Mouse (Mus musculus): Measurements from ENCODE around the gene Lmtk3.

Gene Lmtk3

DNA sequence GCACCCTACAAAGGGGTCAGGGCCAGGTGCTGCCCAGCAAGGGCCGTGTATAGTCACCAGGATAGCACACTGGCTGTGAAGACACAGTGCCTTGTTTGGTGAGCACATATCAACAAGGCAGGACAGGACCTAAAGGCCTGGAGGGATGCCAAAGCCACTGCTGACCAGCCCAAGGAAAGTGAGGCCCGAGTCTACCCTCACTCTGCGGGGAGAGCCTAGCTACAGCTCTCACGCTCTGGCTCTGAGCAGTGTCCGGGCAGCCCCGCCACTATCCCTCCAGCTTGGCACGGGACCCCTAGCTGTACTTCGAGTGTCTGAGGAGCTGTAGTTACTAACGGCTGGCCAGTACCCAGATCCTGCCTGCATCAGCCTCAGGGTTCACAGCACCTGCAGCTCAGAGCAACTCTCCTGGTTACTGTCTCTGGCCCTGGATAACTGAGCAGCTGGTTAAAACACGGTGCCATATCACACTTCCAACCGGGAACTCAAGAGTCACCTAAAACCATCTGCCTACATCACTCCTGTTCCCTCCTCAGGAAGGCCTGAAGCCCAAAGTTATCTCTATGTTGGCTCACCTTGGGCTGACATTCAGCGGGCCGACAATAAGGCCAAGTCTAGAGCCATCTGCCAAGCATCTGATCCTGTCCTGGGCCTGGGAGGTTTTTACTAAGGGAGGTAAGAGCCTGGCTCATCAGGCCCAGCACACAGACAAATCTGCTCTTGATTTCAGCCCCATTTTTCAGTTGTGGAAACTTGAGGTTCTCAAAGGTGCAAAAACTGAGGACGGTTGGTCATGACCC is 25.9 kb downstream of the Lmtk3 start:
- peak; percentile 32 for DNase-seq (ENCODE audit: low spot score)

DNA sequence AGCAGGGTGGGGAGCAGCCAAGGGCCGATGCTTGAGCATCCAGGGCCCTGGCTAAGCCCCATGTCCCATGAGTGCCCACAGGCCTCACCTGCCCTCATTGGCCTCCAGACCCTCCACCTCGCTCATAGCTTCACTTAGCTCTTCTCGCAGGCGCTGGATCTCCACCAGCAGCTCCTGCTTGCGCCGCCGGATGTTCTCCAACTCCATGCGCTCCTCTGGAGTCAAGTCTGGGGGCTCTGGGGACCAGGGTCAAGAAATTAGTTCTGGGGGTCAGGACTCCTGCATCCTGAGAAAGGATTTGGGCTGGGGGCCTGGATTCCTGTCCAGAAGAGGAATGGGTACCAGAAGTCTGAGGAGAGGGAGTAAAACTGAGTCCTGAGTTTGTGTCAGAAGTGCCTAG is 29.4 kb downstream of the Lmtk3 start:
- DNase-seq (ENCODE audit: low spot score), result no peak

DNA sequence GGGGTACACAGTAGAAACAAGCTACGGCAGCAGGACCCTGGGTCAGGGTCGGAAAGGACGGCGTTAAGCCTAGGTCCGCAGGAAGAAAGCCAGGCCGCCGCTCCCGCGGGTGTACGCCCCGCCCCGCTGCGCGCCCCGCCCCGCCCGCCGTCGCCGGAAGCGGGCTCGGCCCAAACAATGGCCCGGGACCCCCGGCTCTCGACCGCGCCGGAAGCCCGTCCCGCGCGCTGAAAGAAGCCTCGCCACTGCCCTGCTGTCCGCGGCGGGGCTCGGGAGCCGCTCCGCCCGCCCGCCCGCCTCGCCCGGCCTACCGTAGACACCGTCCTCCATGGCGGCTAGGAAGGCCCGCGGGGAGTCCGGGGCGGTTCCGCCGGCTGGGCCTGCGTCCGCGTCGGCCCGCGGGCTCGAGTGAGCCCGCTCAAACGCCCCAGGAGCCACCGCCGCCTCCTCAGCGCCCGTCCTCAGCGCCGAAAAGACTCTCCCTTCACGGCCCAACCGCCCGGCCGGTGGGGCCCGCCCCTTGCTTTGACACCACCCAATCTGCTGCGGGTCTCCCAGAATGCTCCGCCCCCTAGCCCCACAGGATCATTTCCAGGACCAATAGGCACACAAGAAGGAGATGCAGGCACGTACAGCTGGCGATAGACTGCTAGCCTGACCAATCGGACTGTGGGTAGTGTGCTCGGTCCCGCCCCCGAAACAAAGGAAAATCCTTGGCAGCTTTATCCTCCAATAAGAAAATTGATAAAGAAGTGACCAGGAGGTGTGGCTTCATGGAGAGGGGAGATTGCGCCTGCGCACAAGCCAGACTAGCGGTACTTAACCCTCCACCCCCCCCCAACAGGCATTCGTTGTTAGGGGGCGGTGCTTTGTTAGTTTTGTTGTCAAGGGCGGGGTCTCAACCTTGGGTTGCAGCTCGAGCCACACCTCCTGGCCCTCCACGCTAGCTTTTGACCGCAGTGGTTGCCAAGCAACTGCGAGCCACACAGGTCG is 30.5 kb downstream of the Lmtk3 start, which contains the start of gene Cyth2:
Gene Cyth2 (minus strand): TSS at position 795 of the 993 bp plus-strand sequence.
- peak; percentile 98 for DNase-seq (ENCODE audit: low spot score)

DNA sequence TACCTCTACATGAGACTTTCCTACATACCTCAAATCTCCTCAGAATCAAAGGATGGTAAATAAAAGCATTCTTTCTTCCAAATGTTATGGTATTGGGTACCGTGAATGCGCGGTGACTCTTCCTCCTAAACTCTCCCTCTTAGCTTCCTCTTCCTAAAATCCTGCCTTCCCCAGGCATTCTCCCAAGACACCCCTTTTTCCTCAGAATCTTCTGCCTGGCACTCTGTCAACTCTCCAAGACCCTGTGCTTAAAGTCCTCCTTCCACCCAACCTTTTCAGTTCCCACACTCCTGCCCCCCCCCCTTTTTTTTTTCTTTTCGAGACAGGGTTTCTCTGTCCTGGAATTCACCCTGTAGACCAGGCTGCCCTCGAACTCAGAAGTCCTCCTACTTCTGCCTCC is 31.3 kb downstream of the Lmtk3 start:
- DNase-seq (ENCODE audit: low spot score), result no peak

DNA sequence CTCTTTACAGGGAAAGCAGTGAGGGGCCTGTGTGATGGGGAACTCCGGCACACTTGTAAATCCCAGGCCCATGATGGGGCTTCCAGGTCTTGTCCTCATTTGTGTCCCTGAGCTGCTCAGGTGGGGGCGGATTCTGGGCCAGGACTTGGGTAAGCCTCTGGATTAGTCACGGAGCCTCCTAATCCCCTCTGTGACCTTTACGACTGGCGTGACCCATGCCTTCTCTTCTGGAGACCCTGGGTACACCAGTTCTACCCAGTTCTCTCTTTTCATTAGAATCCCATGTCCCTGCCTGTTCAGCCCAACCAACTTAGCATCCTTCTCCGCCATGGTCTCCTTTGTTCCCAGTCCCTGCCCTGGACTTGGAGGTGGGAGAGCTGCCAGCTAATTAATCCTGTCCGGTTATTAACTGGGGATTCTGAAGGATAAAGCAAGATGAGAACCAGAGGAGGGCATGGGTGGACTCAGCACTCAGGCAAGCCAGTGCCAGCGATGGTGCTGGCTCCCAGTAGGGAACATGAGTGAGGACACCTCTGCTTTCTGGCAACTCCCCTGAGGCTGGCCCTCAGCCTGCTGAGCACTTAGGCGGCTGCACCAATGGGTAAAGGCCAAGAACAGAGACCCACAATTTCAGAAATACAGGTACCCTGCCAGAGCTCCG is 31.9 kb downstream of the Lmtk3 start:
- no peak for DNase-seq (ENCODE audit: low spot score)

DNA sequence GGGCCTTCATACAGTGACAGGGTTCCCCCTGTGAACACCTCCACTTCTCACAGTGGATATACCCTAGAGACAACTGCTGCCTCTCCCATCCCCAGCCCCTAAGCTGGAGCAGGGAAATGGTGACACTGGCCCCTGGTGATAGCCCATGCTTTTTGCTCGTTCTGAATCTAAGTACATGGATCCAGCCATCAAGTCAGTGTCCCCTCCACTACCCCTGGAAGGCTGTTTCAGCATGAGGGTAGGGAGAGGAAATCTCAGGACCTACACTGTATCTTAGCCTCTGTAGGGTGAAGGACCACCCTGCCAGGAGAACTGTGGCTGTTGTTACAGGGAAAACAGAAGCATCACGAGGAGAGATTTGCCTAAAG is 32.4 kb downstream of the Lmtk3 start:
- DNase-seq (ENCODE audit: low spot score), result no peak

DNA sequence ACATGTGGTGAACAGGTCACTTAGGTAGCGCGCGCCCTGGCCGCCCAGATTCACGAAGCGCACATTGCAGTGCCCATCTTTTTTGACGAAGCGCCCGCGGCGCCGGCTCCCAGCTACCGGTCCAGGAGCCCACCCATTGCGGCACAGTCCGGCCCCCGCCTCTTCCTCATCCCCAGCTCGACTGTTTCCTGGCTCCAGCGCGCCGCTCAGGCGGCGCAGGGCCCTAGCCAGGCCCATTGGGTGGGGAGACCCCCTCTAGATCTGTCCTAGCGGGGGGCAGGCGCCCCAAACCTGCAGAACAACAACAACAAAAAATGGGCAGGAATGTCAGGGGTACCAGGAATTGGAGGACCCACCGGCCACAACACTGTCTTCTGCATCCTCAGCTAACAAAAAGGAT is 36.3 kb downstream of the Lmtk3 start:
- no peak for DNase-seq (ENCODE audit: low spot score)

DNA sequence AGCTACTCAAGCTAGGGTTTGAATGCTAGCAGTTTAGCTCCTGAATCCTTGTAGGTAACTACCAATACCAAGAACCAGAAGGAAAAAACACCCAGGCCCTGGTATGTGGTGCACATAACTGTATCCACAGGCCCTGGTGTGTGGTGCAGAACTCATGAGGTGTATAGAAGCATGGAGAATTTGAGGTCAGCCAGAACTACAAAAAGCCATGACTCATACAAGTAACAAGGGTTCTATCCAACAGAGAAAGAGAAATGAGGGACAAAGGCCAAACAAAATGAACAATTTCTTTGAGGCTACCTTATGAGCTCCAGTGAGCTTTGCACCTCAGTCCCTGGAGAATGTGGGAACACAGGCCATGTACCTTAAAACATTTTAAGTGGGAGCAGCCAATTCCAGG is 37.4 kb downstream of the Lmtk3 start:
- DNase-seq (ENCODE audit: low spot score), result no peak

DNA sequence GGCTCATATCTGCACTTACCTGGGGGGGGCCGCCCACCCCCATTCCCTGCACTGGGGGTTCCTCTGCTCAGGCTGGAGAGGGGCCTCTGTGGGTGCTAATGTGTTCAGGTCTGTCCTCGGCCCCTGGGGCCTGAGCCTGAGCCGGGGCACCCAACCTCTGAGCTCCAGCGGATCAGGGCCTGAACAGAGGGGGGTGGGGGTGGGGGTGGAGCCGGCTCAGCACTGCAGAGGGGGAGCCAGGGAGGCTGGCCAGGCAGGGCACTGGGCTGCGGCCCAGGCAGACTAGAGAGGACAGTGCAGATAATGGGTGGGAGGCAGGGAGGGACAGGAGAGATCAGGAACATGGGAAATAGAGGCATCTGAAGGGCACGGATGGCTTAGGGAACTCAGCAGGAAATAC is 41.1 kb downstream of the Lmtk3 start, which contains the start of gene Kcnj14:
Gene Kcnj14 (minus strand): TSS at position 185 of the 400 bp plus-strand sequence.
- no peak for DNase-seq (ENCODE audit: low spot score)

DNA sequence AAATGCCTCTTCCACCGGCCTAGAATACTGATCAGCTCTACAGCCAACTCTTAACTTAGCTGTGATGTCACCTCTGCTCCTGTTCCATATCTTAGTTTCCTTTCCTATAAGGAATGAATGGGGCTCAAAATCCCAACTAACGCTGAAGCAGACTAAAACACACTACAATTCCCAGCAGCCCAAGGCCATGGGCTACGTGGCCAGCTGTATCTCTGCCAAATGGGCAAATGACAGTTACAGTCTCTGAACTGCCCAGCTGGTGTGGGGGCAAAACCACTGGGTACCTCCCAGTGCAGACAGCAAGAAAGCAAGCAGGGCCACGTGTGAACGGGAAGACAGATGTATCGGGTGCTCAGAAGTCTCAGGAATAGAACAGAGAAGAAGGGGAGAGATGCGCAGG is 43.1 kb downstream of the Lmtk3 start:
- no peak for DNase-seq (ENCODE audit: low spot score)

DNA sequence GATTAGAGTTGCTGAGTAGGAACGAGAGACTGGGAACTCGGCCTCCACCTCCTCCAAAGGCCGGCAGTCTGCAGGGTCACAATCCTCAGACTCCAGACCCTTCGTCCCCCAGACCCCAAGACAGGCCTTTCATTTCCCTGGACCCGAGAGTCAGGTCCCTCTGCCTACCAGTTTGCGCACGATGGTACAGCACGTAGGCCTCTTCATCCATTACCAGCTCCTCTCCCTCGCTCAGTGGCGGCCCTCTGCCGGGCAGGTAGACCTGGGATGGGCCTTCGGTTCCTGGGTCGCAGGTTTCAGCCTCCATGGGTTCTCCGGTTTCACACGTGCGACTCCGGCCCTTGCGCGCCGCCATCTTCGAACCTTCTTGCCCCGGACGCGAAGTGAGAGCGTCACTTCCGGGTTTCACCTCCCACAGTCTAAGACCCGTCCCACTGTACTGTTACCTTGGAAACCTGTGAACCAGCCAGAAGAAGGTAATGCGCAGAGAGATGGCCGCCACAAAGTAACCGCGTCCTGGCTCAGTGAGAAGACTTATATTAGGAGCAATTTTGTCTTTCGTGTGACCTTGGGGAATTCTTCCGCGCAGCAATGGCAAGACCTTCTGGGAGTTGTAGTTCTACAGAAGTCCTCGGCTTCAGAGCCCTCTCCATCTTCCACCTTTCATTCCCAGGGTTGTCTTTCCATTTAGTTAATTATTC is 47.0 kb downstream of the Lmtk3 start, which contains the start of gene Grwd1:
Gene Grwd1 (minus strand): TSS at position 518 of the 701 bp plus-strand sequence.
- DNase-seq (ENCODE audit: low spot score), result peak; percentile 92

DNA sequence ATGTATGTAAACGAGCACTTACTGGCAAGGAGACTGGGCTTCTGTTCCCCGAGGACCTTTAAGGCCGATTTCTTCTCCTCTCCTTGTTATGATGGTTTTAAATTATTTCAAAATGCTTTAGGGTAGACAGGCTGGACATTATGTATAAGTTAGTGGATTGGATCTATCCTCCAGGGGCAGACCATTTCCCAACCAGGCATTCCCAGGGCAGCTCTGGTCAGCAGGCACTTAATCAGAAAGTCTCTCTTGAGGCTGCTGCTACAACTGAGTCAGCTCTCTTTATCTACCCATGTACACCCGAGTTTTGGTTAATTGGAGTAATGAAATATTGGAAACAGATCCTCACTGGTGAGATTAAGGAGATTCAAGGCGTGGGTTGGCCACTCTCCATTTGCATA is 47.6 kb downstream of the Lmtk3 start:
- peak; percentile 51 for DNase-seq (ENCODE audit: low spot score)

DNA sequence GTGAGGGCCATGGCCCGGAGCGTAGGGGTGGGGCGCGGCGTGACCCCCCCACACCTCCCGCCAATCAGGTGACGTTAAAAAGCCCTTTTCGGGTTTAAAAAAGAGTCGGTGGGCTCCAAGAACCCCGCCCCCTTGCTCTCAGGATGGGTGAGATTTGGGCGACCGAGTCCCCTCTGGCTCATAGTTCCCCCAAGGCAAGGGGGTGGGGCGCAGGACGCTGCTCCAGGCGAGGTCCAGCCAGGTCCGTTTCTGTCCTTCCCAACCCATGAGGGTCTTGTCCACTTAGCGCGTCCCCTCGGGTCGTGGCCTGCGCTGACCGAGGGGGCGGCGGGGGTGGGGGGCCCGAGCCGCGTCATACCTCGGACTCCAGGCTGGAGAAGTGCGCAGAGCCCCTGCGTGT is 48.9 kb downstream of the Lmtk3 start:
- no peak for DNase-seq (ENCODE audit: low spot score)

DNA sequence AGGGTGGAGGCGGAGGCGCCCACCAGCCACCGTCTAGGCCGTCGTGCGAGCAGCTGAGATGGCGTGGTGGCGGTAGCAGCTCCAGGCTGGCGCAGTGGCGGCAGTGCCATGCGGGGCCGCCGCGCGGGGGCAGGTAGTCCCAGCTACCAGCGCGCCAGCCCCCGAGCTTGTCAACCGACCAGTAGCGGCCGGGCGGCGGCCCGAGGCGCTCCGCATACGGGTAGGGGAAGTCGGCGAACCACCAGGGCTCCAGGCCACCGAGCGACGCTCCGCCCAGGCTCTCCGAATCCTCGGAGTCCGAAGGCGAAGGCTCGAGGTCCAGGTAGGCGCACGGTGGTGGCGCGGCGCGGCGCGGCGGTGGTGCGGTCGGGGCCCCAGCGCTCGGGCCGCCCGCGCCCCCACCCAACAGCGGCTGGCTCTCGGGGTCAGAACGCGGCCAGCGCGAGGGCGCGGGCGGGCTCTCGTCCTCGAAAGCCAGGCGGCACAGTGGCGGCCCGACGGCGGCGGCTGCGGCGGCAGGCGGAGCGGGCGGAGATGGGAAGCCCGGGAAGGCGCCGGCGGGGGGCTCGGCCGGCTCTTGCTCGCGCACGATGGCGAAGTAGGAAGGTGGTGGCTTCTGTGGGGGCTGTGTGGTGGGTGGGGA is 49.7 kb downstream of the Lmtk3 start:
- DNase-seq (ENCODE audit: low spot score), result no peak

DNA sequence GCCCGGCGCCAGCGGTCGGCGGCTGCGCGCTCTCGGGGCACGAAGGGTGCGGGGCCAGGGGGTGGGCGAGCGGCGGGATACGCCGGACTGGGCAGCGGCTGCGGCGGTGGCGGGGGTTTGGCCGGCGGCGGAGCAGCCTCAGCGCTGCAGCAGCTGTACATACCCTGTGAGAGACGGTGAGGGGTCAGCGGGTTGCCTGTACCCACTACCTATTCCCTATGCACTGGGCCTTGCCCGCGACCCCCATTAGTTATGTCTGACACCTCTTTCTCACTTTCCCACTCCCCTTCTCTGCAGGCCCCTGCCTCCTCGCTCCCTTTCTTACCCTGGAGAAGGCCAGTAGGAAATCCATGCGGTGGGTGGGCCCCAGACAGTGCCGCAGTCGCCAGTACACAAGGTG is 50.4 kb downstream of the Lmtk3 start:
- DNase-seq (ENCODE audit: low spot score), result no peak

DNA sequence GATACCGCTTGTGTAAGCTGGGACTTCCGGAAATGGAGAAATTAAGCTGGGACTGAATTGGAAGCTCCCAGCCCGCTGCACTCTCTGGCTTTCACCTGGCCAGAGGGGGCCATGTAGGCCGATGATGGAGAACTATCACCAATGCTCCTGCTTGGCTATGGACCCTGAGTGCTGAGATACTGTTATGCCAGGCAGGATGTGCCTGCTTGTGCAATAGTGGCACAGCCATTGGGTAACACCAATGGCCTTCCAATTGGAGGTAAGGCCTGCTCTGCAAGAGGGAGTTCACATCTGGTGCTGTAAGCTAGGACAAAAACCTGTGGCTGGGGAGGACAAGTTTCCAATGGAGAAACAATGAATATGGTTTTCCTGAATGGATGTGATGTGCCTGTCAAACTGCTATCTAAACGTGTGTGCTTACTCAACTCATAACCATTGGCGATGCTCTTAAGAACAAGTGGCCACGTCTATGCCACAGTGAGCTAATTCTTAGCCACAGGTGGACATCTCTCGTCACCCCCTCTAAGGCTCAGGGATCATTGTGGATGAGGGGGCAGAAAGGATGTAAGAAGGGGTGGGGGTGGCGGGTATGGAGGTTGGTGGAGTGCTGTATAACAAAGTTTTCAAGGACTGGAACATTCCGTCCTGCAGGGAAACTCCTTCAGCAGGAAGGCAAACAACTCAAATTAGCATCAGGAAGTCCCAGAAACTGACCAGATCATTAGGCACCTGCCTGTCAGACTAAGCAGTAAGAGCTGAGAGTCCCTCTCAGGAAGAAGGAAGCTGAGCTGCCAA is 59.6 kb downstream of the Lmtk3 start:
- no peak for DNase-seq (ENCODE audit: low spot score)

DNA sequence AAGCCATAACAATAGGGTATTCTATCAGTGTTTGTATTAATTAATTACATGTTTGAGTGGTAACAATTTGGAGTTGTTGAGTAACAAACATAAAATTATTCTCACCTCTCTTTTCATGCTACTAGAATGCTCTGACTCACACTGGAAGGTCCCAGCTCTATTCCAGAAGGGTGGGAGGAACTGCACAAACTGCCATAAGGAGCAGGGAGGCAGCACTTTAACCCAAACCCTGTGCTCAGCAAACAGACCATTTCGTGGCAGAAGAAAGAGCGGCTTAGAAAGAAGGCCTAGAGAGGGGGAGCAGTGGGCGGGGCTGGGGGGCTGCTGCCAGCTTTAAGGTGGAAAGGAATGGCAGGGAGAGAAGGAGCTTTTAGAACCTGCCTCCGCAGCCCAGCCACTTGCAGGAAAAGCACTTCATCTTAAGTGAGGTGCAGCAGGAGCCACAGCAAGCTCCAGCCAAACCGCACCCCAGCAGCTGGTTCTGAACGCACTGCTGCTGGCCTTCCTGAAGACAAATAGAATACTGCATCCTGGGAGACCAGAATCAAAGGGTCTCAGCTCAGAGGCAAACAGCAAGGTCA is 65.0 kb downstream of the Lmtk3 start:
- DNase-seq (ENCODE audit: low spot score), result no peak

DNA sequence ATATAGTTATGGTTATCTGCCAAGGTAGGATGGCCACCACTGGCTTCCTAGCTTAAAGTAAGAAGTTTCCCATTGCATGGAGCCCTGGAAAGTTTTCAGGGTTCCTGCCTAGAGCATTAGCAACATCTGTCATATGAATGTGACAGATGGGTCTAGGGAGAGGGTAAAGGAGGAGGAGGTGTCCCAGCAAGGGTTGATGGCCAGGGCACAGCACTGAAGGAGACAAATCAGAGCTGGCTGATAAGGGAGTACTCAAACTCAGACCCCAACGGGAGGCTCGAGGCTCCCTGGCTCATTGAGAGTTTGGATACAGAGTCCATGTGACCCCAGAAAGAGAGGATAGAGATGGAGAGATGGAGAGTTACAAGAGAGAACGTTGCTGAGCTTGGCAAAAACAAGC is 67.1 kb downstream of the Lmtk3 start:
- DNase-seq (ENCODE audit: low spot score), result no peak

DNA sequence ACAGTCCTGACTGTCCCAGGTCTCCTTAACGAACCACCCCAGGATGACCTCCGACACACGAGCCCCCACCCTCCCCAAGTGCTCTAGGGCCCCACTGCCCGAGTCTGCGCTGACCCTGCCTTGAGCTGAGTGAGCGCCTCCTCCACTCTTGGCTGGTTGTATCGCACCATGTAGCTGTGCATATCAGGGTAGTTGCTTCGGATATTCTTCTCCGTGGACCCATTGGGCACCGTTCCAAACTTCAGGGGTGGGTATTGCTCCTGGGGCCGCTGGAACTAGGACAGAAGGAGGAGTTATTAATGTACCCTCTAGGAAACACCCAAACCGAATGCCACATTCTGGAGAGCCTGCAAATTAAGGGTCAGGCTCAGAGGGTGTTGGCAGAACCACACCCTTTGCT is 69.6 kb downstream of the Lmtk3 start:
- no peak for DNase-seq (ENCODE audit: low spot score)

Data from MN1 (cell line).